Mouse (Mus musculus) MEL-GATA-1-ER (cell line): Measurements from ENCODE around the gene Mcm5.

Source experiments
- DNase-seq: peaks from one replicate; pipeline ENCODE4 v3.0.0-alpha.2; 2012; ENCODE audit warnings: low read depth; ENCODE audit errors: extremely low read depth

The Mcm5 gene

GRCm38 (mm10) chr8:75157471-75158230, 48.3 kb downstream of the Mcm5 start:
- DNase-seq = no peak

GRCm38 (mm10) chr8:75169363-75169762, 60.0 kb downstream of the Mcm5 start:
- no peak for DNase-seq

- no peak for DNase-seq
These were observed 62.8 kb downstream of the Mcm5 start for GRCm38 (mm10) chr8:75172009-75172685.
